Mouse (Mus musculus) CH12.LX (cell line): Measurements from ENCODE around the gene Tmem184a. TPM values are rescaled to one million over a fixed set of nuclear protein-coding genes. Genes with fewer than 3 reads are reported as not detected.

Experiments used
- DNase-seq: peaks from one replicate; pipeline ENCODE4 v3.0.0-alpha.2; 2013; ENCODE audit errors: extremely low read depth
- H3K27ac ChIP-seq: 2 replicates; pipeline ENCODE4 v1.5.1; 2012; ENCODE audit warnings: low read depth, mild to moderate bottlenecking, control low read depth, moderate library complexity; ENCODE audit not compliant: insufficient read depth
- H3K27me3 ChIP-seq: replicated peaks from 2 replicates; pipeline ENCODE3; 2012; ENCODE audit warnings: inconsistent platforms
- H3K36me3 ChIP-seq, 2 experiments: replicated peaks in 1 of 2; 2 replicates each; pipeline versions ENCODE3 to v1.6.1; 2012; ENCODE audit warnings: inconsistent platforms in 1 of 2, low read length in 1 of 2, mild to moderate bottlenecking in 1 of 2, mixed read lengths in 1 of 2, moderate library complexity in 1 of 2; ENCODE audit not compliant: control insufficient read depth in 1 of 2, insufficient read depth in 1 of 2
- H3K4me1 ChIP-seq, 2 experiments: 2 replicates each; pipeline ENCODE4 v1.6.1; 2012; ENCODE audit warnings: inconsistent platforms in 1 of 2, moderate library complexity in 1 of 2; ENCODE audit not compliant: insufficient read depth in 2 of 2, control insufficient read depth in 1 of 2
- H3K4me2 ChIP-seq: 2 replicates; pipeline ENCODE4 v1.6.1; 2012; ENCODE audit warnings: low read depth, mild to moderate bottlenecking, control low read depth; ENCODE audit not compliant: poor library complexity, insufficient read depth, severe bottlenecking
- H3K4me3 ChIP-seq, 3 experiments: fragments of 150-350 bp in 1 of 3; sonication (generic) in 1 of 3; replicated peaks in 1 of 3; 2 replicates each; pipeline versions ENCODE3 to v1.5.1; 2011 to 2012; ENCODE audit warnings: low read depth in 2 of 3, low read length in 2 of 3, mild to moderate bottlenecking in 2 of 3, moderate library complexity in 2 of 3, control low read depth in 1 of 3, improper control_type of control experiment in 1 of 3, inconsistent platforms in 1 of 3, mixed read lengths in 1 of 3; ENCODE audit not compliant: poor library complexity in 1 of 3
- H3K79me2 ChIP-seq: replicated peaks from 2 replicates; pipeline ENCODE4 v1.6.1; 2012; ENCODE audit warnings: mild to moderate bottlenecking, moderate library complexity; ENCODE audit not compliant: control insufficient read depth, poor library complexity, insufficient read depth, severe bottlenecking; ENCODE audit errors: extremely low read depth
- H3K9ac ChIP-seq: 2 replicates; pipeline ENCODE4 v1.6.1; 2012; ENCODE audit warnings: low read depth, mild to moderate bottlenecking, control low read depth, moderate library complexity; ENCODE audit not compliant: insufficient read depth
- H3K9me3 ChIP-seq: replicated peaks from 2 replicates; pipeline ENCODE3; 2012; ENCODE audit warnings: low read length, inconsistent platforms, mixed read lengths
- E2F4 ChIP-seq: IDR thresholded peaks from 2 replicates; pipeline ENCODE4 v1.6.1; 2011; ENCODE audit warnings: low read depth, low read length, improper control_type of control experiment; ENCODE audit not compliant: insufficient replicate concordance
- IRF4 ChIP-seq: IDR thresholded peaks from 2 replicates; pipeline ENCODE4 v1.6.1; 2014; ENCODE audit warnings: low read depth, mild to moderate bottlenecking, inconsistent platforms, low read length, improper control_type of control experiment
- JUND ChIP-seq: conservative IDR thresholded peaks from 2 replicates; pipeline ENCODE4 v1.6.1; 2011; ENCODE audit warnings: low read depth, low read length, improper control_type of control experiment
- KAT2A ChIP-seq: IDR thresholded peaks from 2 replicates; pipeline ENCODE4 v1.6.1; 2012; ENCODE audit warnings: low read length, improper control_type of control experiment, inconsistent platforms; ENCODE audit not compliant: insufficient replicate concordance
- MYC ChIP-seq: IDR thresholded peaks from 2 replicates; pipeline ENCODE4 v1.6.1; 2011; ENCODE audit warnings: low read depth, mild to moderate bottlenecking, improper control_type of control experiment, low read length
- NELFE ChIP-seq: IDR thresholded peaks from 2 replicates; pipeline ENCODE4 v1.6.1; 2011; ENCODE audit warnings: low read depth, low read length, improper control_type of control experiment
- POLR2A ChIP-seq: IDR thresholded peaks from 2 replicates; pipeline ENCODE4 v1.6.1; 2011; ENCODE audit warnings: low read depth, mild to moderate bottlenecking, improper control_type of control experiment, low read length
- RCOR1 ChIP-seq: conservative IDR thresholded peaks from 2 replicates; pipeline ENCODE4 v1.6.1; 2012; ENCODE audit warnings: low read depth, mild to moderate bottlenecking, inconsistent platforms, low read length, improper control_type of control experiment
- SMC3 ChIP-seq: IDR thresholded peaks from 2 replicates; pipeline ENCODE4 v1.6.1; 2011; ENCODE audit warnings: low read depth, low read length, improper control_type of control experiment
- TCF12 ChIP-seq: IDR thresholded peaks from 2 replicates; pipeline ENCODE4 v1.6.1; 2014; ENCODE audit warnings: low read depth, mild to moderate bottlenecking, inconsistent platforms, low read length, improper control_type of control experiment
- UBTF ChIP-seq: IDR thresholded peaks from 2 replicates; pipeline ENCODE4 v1.6.1; 2012; ENCODE audit warnings: low read depth, mild to moderate bottlenecking, inconsistent platforms, low read length, improper control_type of control experiment, moderate library complexity
- USF2 ChIP-seq: conservative IDR thresholded peaks from 2 replicates; pipeline ENCODE4 v1.6.1; 2011; ENCODE audit warnings: low read depth, low read length, improper control_type of control experiment
- dilution Hi-C: fragments of 300-500 bp; cut with MboI; formaldehyde crosslinking; loops from 2 replicates; pipeline ENCODE4 v1.14.3; 2020; ENCODE audit warnings: low sequenced_read_pairs; ENCODE audit not compliant: extremely low pct_unique_long_range_greater_than_20kb, extremely low pct_ligation_motif_present
- in situ Hi-C: fragments of 300-500 bp; cut with MboI; formaldehyde crosslinking; loops from 3 replicates; pipeline ENCODE4 v1.14.3; 2019; ENCODE audit warnings: low sequenced_read_pairs, low pct_ligation_motif_present, low pct_unique_long_range_greater_than_20kb, mixed read lengths
- polyA plus RNA-seq: library from polyadenylated mRNA; unstranded; fragments of >175 nt; gene quantifications from 2 replicates; pipeline ENCODE4 v1.2.1, GENCODE M21; 2012; ENCODE audit warnings: low read depth; ENCODE audit not compliant: insufficient read length
- total RNA-seq, 2 experiments: library from RNA; depleted of rRNA; stranded (reverse); fragments of 300-350 nt in 1 of 2; fragments of >200 nt in 1 of 2; gene quantifications; 2 replicates each; pipeline ENCODE4 v1.2.3; 2012 to 2014

The Tmem184a gene
- total and polyA plus RNA-seq, 3 experiments: 0.16 to 0.20 TPM; not detected in 1

GRCm38 (mm10) chr5:139860328-139861104 lies 40.8 kb upstream of the Tmem184a start:
- Histone ChIP-seq H3K4me2 (no peak overlapping the region), H3K4me1 (peaks cover 2 to 6% of the 10 kb centered on the region in 2 experiments), H3K36me3 (no peaks in the 10 kb centered on the region), H3K27ac (no peak overlapping the region), H3K9me3 (no peaks in the 10 kb centered on the region), H3K79me2 (no peaks in the 10 kb centered on the region), H3K27me3 (peaks cover 44% of the 10 kb centered on the region), H3K4me3 (no peak overlapping the region), H3K9ac (no peak overlapping the region)
- TF ChIP-seq USF2 (no peak), SMC3 (no peak), TCF12 (no peak), JUND (no peak), KAT2A (no peak), E2F4 (no peak), IRF4 (no peak), UBTF (no peak), MYC (no peak), RCOR1 (no peak)
- DNase-seq: no peak
- dilution Hi-C loops (no loop called here), in situ Hi-C loops (no loop called here)

GRCm38 (mm10) chr5:139849626-139850320 lies 30.1 kb upstream of the Tmem184a start:
- in situ Hi-C loops (loop anchor here (10.0 to 25.0 kb wide), 2 partner anchors 185 to 438 kb away; no protein-coding TSS in a partner anchor), dilution Hi-C loops (no loop called here)
- no peaks in the 10 kb centered on the region for H3K79me2 ChIP-seq
- peaks cover 5% of the 10 kb centered on the region for H3K9me3 ChIP-seq
- peaks cover 65% of the 10 kb centered on the region for H3K27me3 ChIP-seq
- TF ChIP-seq NELFE (no peak), POLR2A (no peak)
- DNase-seq: no peak
- no peak overlapping the region for H3K4me2 ChIP-seq
- no peak overlapping the region for H3K4me3 ChIP-seq
- no peaks in the 10 kb centered on the region for H3K36me3 ChIP-seq
- peaks cover 0 to 5% of the 10 kb centered on the region in 2 experiments; a peak in 2 of 4 replicates for H3K4me1 ChIP-seq
- H3K27ac ChIP-seq: no peak overlapping the region
- no peak overlapping the region for H3K9ac ChIP-seq
